Mouse (Mus musculus): Measurements from ENCODE around the gene Gm28897.
"Not testable (repeated sequence)": the region's sequence is repeated elsewhere in the genome, so short reads cannot be mapped to it uniquely, and the experiment has no call there.

Gm28897 gene

DNA sequence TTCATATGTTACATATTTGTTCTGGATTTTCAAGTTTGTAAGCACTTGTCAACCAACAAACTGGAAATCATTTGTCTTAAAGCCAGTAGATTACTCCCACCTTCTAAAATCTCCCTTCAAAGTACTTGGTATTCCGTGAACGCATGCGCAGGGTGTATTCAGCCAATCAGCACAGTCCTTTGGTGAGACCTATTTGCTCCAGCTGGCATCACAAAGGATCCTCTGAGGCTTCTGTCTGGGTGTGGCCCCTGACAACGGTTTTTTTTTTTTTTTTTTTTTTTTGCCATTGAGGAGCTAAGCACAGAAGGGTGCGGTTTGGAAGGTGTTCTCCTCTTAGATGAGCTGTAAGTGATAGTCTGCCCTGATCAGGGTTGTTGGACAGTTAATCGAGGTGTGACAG is at the start of gene Gm28897:
Gm28897 (plus strand) TSS at position 301 of the 400 bp plus-strand sequence.
- not testable (repeated sequence) for DNase-seq
